Mouse (Mus musculus): ENCODE results near the gene Olfr1029. TPM values are rescaled to one million over a fixed set of nuclear protein-coding genes. Genes with fewer than 3 reads are reported as not detected.
"Not testable (repeated sequence)": the region's sequence is repeated elsewhere in the genome, so short reads cannot be mapped to it uniquely, and the experiment has no call there.

The Olfr1029 gene
- total RNA-seq (2021) = not detected
- long read RNA-seq = 0 reads

DNA sequence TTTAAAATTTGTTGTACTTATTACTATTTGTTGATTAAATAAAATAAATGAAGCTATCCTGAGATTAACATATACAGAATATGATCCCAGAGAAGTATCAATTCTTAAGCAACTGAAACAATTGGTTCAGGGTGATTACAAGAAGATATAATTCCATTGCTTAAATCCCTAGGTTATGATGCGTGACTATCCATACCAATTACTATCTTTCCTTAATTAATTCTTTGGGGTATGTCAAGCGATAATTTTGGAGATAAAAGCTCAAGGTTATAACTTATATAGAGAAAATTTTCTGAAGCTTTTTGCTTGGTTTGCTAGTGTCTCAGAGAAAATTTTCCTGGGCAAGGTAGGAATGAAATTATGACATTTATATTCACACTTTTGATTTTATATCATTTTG, at the start of gene Olfr1029:
Gene Olfr1029, plus strand, starts transcription at position 301 of the 400 bp plus-strand sequence.
- DNase-seq (ENCODE audit: low spot score in 2 of 2) = no peak

- no peak for DNase-seq (ENCODE audit: low spot score in 2 of 2)
These were observed 23.6 kb upstream of the Olfr1029 start, which contains the start of gene Olfr1028 for GRCm38 (mm10) chr2:85950137-85950536. Gene Olfr1028, plus strand, starts transcription at chr2:85950437.

GRCm38 (mm10) chr2:85978976-85979375, 5.3 kb downstream of the Olfr1029 start, which contains the start of gene Olfr1030:
Gene Olfr1030, plus strand, starts transcription at chr2:85979276.
- no peak for DNase-seq (ENCODE audit: low spot score in 2 of 2)

DNA sequence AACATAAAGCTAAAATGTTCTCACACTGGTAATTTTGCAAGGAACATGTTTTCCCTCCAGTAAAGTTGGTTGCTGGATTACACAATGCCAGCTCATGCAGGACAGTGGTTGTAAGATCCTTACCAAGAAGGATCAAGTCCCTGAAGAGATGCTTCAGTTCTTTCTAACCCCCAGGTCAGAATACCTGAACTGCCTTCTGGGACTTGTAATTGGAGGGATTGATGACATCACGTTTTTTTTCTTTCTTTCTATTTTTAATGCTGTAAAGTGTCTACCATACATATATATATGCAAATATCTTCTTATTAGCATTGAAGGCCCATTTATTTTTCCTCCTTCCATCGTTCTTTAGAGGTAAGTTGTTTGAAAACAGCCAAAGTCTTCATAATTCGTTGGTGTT, 16.3 kb downstream of the Olfr1029 start, which contains the start of gene Olfr1031:
Gene Olfr1031, plus strand, starts transcription at position 301 of the 400 bp plus-strand sequence.
- DNase-seq (ENCODE audit: low spot score in 2 of 2) = no peak

DNA sequence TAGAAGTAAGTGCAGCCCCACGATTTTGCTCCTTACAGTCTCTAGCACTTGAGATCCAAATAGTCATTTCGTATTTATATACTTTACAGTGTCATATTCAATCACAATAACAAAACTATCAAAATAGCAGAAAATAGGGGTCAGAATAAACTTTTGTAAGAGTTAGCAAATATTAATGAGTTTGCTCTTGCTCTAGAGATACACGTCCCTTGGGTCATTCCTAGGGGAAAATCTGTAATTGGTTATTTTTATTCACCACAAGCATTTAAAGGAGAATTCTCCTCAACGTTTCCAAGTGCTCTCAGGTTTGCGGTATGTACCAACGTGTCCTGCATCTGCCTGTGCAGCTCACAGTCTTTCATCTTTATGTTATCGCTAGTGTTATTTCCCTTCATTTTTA, 31.5 kb downstream of the Olfr1029 start, which contains the start of gene Olfr1032:
Gene Olfr1032, plus strand, starts transcription at position 301 of the 400 bp plus-strand sequence.
- DNase-seq (ENCODE audit: low spot score in 2 of 2) = no peak

DNA sequence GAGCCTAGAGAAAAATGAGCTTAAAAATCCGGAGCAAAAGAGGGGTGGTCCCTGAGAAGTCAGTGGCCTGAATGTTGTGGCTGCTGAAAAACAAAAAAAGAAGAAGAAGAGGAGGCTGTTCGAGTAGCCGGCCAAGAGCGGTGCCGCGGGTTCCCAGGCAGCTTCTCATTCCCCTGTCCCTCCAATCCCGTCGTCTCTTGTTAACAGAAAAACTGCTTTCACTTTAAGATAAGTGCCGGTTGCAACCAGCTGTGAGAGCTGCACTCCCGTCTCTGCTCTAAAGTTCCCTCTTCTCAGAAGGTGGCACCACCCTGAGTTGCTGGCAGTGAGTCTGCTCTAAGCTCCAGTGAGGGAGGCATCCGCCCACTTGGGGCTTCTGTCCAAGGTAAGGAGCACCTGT, 46.7 kb downstream of the Olfr1029 start, which contains the start of gene Olfr1033:
Gene Olfr1033, plus strand, starts transcription at position 228 of the 400 bp plus-strand sequence.
- DNase-seq (ENCODE audit: low spot score in 2 of 2) = not testable (repeated sequence)

DNA sequence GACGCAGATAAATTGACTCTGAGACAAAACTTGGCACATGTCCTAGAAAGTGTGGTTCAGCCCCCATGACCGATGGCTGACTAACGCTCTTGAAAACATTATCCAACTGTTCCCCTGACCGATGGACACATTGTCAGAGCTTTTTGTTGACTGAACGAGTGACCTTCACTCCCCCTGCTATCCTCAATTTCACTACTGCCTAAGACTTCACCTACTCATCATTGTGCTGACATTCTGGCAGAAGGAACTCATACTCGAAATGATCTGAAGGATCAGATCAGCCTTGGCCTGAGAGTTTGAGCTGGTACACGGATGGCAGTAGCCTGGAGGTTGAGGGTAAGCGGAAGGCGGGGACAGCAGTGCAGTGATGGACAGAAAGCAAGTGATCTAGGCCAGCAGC, 47.8 kb downstream of the Olfr1029 start:
- not testable (repeated sequence) for DNase-seq (ENCODE audit: low spot score in 2 of 2)

Other genes with a start within 250 kb of the Olfr1029 start
- not detected for gene Olfr1012, start 211.1 kb upstream of the Olfr1029 start, total RNA-seq (2021)
- not detected for gene Olfr1013, start 206.8 kb upstream of the Olfr1029 start, total RNA-seq (2021)
- gene Olfr1014, start 201.2 kb upstream of the Olfr1029 start, total RNA-seq (2021) = not detected
- not detected for gene Olfr1015, start 191.9 kb upstream of the Olfr1029 start, total RNA-seq (2021)
- gene Olfr1016, start 171.4 kb upstream of the Olfr1029 start, total RNA-seq (2021) = not detected
- gene Olfr1018, start 155.4 kb upstream of the Olfr1029 start, total RNA-seq (2021) = not detected
- gene Olfr1019, start 128.4 kb upstream of the Olfr1029 start, total RNA-seq (2021) = not detected
- not detected for gene Olfr1020, start 126.9 kb upstream of the Olfr1029 start, total RNA-seq (2021)
- not detected for gene Olfr1022, start 105.3 kb upstream of the Olfr1029 start, total RNA-seq (2021)
- not detected for gene Olfr1023, start 88.3 kb upstream of the Olfr1029 start, total RNA-seq (2021)
- gene Olfr1024, start 68.8 kb upstream of the Olfr1029 start, total RNA-seq (2021) = not detected
- not detected for gene Olfr1025-ps1, start 58.7 kb upstream of the Olfr1029 start, total RNA-seq (2021)
- not detected for gene Olfr1026, start 52.3 kb upstream of the Olfr1029 start, total RNA-seq (2021)
- gene Olfr1028, start 23.5 kb upstream of the Olfr1029 start, total RNA-seq (2021) = not detected
- not detected for gene Olfr1030, start 5.4 kb downstream of the Olfr1029 start, total RNA-seq (2021)
- gene Olfr1031, start 16.4 kb downstream of the Olfr1029 start, total RNA-seq (2021) = not detected
- not detected for gene Olfr1032, start 31.6 kb downstream of the Olfr1029 start, total RNA-seq (2021)
- not detected for gene Olfr1033, start 46.7 kb downstream of the Olfr1029 start, total RNA-seq (2021)
- not detected for gene Olfr1034, start 72.0 kb downstream of the Olfr1029 start, total RNA-seq (2021)
- not detected for gene Olfr1036, start 100.1 kb downstream of the Olfr1029 start, total RNA-seq (2021)
- not detected for gene Olfr1037, start 113.5 kb downstream of the Olfr1029 start, total RNA-seq (2021)
- gene Olfr1039, start 162.0 kb downstream of the Olfr1029 start, total RNA-seq (2021) = not detected
- not detected for gene Olfr1040, start 172.8 kb downstream of the Olfr1029 start, total RNA-seq (2021)
- gene Olfr1042, start 187.9 kb downstream of the Olfr1029 start, total RNA-seq (2021) = not detected
- gene Olfr1043, start 193.6 kb downstream of the Olfr1029 start, total RNA-seq (2021) = not detected
- not detected for gene Olfr1044, start 203.9 kb downstream of the Olfr1029 start, total RNA-seq (2021)
- gene Olfr52, start 211.8 kb downstream of the Olfr1029 start, total RNA-seq (2021) = not detected
- gene Olfr1045, start 229.1 kb downstream of the Olfr1029 start, total RNA-seq (2021) = not detected
- not detected for gene Olfr1046, start 245.4 kb downstream of the Olfr1029 start, total RNA-seq (2021)

All from layer of hippocampus, adult 18-20 months (tissue).